Mouse (Mus musculus): Measurements from ENCODE around the gene Slc22a5.
"Not testable (repeated sequence)": the region's sequence is repeated elsewhere in the genome, so short reads cannot be mapped to it uniquely, and the experiment has no call there.

Slc22a5 gene

GRCm38 (mm10) chr11:53891505-53892451, at the start of gene Slc22a5:
TSS of gene Slc22a5 (minus strand) at chr11:53891660.
- DNase-seq: peak; percentile 98

GRCm38 (mm10) chr11:53931944-53932318, 40.5 kb upstream of the Slc22a5 start:
- DNase-seq: not testable (repeated sequence)

- peak; percentile 39 for DNase-seq
These were observed 39.9 kb upstream of the Slc22a5 start for GRCm38 (mm10) chr11:53931091-53931943.

GRCm38 (mm10) chr11:53929741-53930140, 38.3 kb upstream of the Slc22a5 start:
- DNase-seq: no peak

GRCm38 (mm10) chr11:53928585-53928984, 37.1 kb upstream of the Slc22a5 start:
- DNase-seq: no peak

GRCm38 (mm10) chr11:53926303-53926702, 34.8 kb upstream of the Slc22a5 start:
- DNase-seq: no peak

- no peak for DNase-seq
These were observed 27.4 kb upstream of the Slc22a5 start for GRCm38 (mm10) chr11:53918851-53919250.

GRCm38 (mm10) chr11:53911011-53911410, 19.6 kb upstream of the Slc22a5 start:
- no peak for DNase-seq

- DNase-seq: no peak
These were observed 17.2 kb upstream of the Slc22a5 start for GRCm38 (mm10) chr11:53908686-53909085.

- no peak for DNase-seq
These were observed 13.1 kb upstream of the Slc22a5 start for GRCm38 (mm10) chr11:53904534-53904925.

- DNase-seq: no peak
These were observed 12.5 kb upstream of the Slc22a5 start for GRCm38 (mm10) chr11:53903781-53904533.

GRCm38 (mm10) chr11:53902741-53903140, 11.3 kb upstream of the Slc22a5 start:
- DNase-seq: no peak

GRCm38 (mm10) chr11:53900991-53901390, 9.5 kb upstream of the Slc22a5 start:
- DNase-seq: no peak

GRCm38 (mm10) chr11:53899981-53900380, 8.5 kb upstream of the Slc22a5 start:
- no peak for DNase-seq

GRCm38 (mm10) chr11:53899004-53899403, 7.5 kb upstream of the Slc22a5 start:
- DNase-seq: no peak

- DNase-seq: no peak
These were observed 5.5 kb upstream of the Slc22a5 start for GRCm38 (mm10) chr11:53896935-53897334.

GRCm38 (mm10) chr11:53893451-53893850, 2.0 kb upstream of the Slc22a5 start:
- no peak for DNase-seq

GRCm38 (mm10) chr11:53892716-53893416, 1.4 kb upstream of the Slc22a5 start:
- DNase-seq: peak; percentile 58

GRCm38 (mm10) chr11:53890906-53891504, 455 bp downstream of the Slc22a5 start:
- no peak for DNase-seq

- DNase-seq: no peak
These were observed 1.2 kb downstream of the Slc22a5 start for GRCm38 (mm10) chr11:53890225-53890624.

GRCm38 (mm10) chr11:53889091-53889645, 2.3 kb downstream of the Slc22a5 start:
- DNase-seq: no peak

Measured in thymus, postnatal 25 days (tissue).